Mouse (Mus musculus) G1E (cell line): ENCODE measurements around the gene Tmem56.

Experiments
- CTCF ChIP-seq: IDR thresholded peaks from 2 replicates; pipeline ENCODE4 v1.5.1; 2012; ENCODE audit warnings: low read depth, low read length, inconsistent platforms, mixed read lengths
- GATA1 ChIP-seq: IDR thresholded peaks from 2 replicates; pipeline ENCODE4 v1.6.1; 2012; ENCODE audit warnings: borderline replicate concordance, low read length, inconsistent platforms, mixed read lengths

DNA sequence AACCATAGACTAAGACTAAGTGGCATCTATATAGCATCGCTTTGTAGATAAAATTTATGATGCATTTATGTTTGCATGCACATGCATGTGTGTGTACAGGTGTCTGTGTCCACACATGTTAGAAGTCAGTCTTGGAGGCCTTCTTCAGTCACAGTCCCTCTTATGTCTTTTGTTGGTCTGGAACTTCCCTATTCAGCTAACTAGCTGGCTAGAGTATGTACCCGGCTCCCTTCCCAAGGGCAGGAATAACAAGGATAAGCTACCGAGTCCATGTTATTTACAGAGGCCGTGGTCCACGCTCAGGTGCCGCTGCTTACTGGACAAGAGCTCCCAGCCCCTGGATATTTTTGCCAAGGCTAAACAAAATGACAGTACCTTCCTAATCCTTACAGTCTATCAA lies 58.7 kb downstream of the Tmem56 start:
- TF ChIP-seq CTCF (no peak), GATA1 (no peak)
